Mouse (Mus musculus) adrenal gland, adult 18-20 months (tissue): ENCODE measurements around the gene Gemin7. TPM values are rescaled to one million over a fixed set of nuclear protein-coding genes. Genes with fewer than 3 reads are reported as not detected.

ENCODE experiments used
- total RNA-seq, 2 experiments: library from RNA; stranded (reverse); gene quantifications; 1 replicate in 1 of 2; 2 replicates in 1 of 2; pipeline ENCODE4 v1.2.3; 2021

Gene Gemin7
- total RNA-seq, 2 experiments from 2014 or later, result 66.7 to 85.1 TPM

Other genes starting within 250 kb of the Gemin7 start
- gene Ercc1, start 232.8 kb downstream of the Gemin7 start, total RNA-seq, result 10 to 100 TPM; 31.2 to 41.0 TPM
- gene Cd3eap, start 218.1 kb downstream of the Gemin7 start, total RNA-seq, result 10 to 100 TPM; 13.3 to 13.7 TPM
- 1 to 10 TPM; 5.9 to 6.7 TPM for gene Ppp1r13l, start 217.8 kb downstream of the Gemin7 start, total RNA-seq
- gene Ercc2, start 195.6 kb downstream of the Gemin7 start, total RNA-seq, result 10 to 100 TPM; 27.1 to 30.9 TPM
- gene Klc3, start 173.5 kb downstream of the Gemin7 start, total RNA-seq, result 1 to 10 TPM; 1.3 to 3.7 TPM
- gene Ckm, start 172.8 kb downstream of the Gemin7 start, total RNA-seq, result 10 to 100 TPM in 1 of 2 experiments, not detected in 1; 14.7 TPM
- gene Mark4, start 118.8 kb downstream of the Gemin7 start, total RNA-seq, result 10 to 100 TPM; 35.9 to 54.0 TPM
- gene Exoc3l2, start 114.3 kb downstream of the Gemin7 start, total RNA-seq, result 10 to 100 TPM; 31.7 to 36.8 TPM
- gene Bloc1s3, start 69.2 kb downstream of the Gemin7 start, total RNA-seq, result 10 to 100 TPM in 1 of 2 experiments, 1 to 10 TPM in 1; 8.4 to 10.0 TPM
- 10 to 100 TPM; 70.0 to 92.4 TPM for gene Trappc6a, start 69.2 kb downstream of the Gemin7 start, total RNA-seq
- gene Nkpd1, start 59.8 kb downstream of the Gemin7 start, total RNA-seq, result under 1 TPM in 1 of 2 experiments, not detected in 1; 0.17 TPM
- 10 to 100 TPM; 72.8 to 73.6 TPM for gene Ppp1r37, start 14.5 kb downstream of the Gemin7 start, total RNA-seq
- gene Zfp296, start 308 bp downstream of the Gemin7 start, total RNA-seq, result 1 to 10 TPM in 1 of 2 experiments, under 1 TPM in 1; 0.46 to 1.2 TPM
- 10 to 100 TPM; 36.5 to 36.9 TPM for gene Clasrp, start 26.9 kb upstream of the Gemin7 start, total RNA-seq
- gene Relb, start 51.8 kb upstream of the Gemin7 start, total RNA-seq, result 10 to 100 TPM; 31.9 TPM
- 100 to 1,000 TPM; 136 to 157 TPM for gene Clptm1, start 87.4 kb upstream of the Gemin7 start, total RNA-seq
- gene Apoc2, start 100.3 kb upstream of the Gemin7 start, total RNA-seq, result 1 to 10 TPM; 1.1 to 2.1 TPM
- gene Gm44805, start 103.8 kb upstream of the Gemin7 start, total RNA-seq, result under 1 TPM in 1 of 2 experiments, not detected in 1; 0.50 TPM
- 100 to 1,000 TPM in 1 of 2 experiments, 10 to 100 TPM in 1; 31.6 to 112 TPM for gene Apoc4, start 103.9 kb upstream of the Gemin7 start, total RNA-seq
- 100 to 1,000 TPM; 156 to 789 TPM for gene Apoc1, start 115.1 kb upstream of the Gemin7 start, total RNA-seq
- gene Apoe, start 121.6 kb upstream of the Gemin7 start, total RNA-seq, result 1,000 to 10,000 TPM; 1,225 to 1,306 TPM
- 100 to 1,000 TPM; 123 to 126 TPM for gene Tomm40, start 137.8 kb upstream of the Gemin7 start, total RNA-seq
- 100 to 1,000 TPM in 1 of 2 experiments, 10 to 100 TPM in 1; 76.9 to 105 TPM for gene Nectin2, start 172.9 kb upstream of the Gemin7 start, total RNA-seq
- 10 to 100 TPM; 43.2 to 53.2 TPM for gene Bcam, start 193.4 kb upstream of the Gemin7 start, total RNA-seq
- gene Cblc, start 219.2 kb upstream of the Gemin7 start, total RNA-seq, result under 1 TPM in 1 of 2 experiments, not detected in 1; 0.64 TPM
- 10 to 100 TPM; 21.9 to 34.8 TPM for gene Bcl3, start 245.2 kb upstream of the Gemin7 start, total RNA-seq